Mouse (Mus musculus) ovary, postnatal 14 days (tissue): Measurements from ENCODE around the gene Dsn1.
A peak's percentile ranks its signal among the peaks of the same experiment; 100 is the strongest.

Experiments used
- DNase-seq: peaks from one replicate; pipeline ENCODE4 v3.0.0; 2022; ENCODE audit warnings: low spot score

Dsn1 gene

GRCm38 (mm10) chr2:157006511-157007233 is at the start of gene Dsn1:
Gene Dsn1, minus strand, starts transcription at chr2:157007154.
- DNase-seq, result peak; percentile 90

DNA sequence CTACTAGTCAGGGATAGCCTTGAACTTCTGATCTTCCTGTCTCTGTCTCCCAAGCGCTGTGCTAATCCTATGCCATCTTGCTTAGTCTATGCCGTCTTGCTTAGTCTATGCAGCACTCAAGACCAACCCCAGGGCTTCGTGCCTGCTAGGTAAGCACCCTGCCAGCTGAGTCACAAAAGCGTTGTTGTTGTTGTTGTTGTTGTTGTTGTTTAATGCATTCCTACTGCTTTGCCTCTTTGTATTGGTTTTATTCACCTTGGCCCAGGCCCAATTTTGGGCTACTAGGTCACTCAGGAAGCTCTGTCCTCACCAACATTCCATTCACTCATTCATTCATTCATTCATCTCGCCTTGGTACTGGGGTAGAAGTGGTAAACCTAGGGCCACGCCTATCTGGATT is 48.8 kb upstream of the Dsn1 start:
- DNase-seq, result no peak

GRCm38 (mm10) chr2:157054816-157055215 is 47.9 kb upstream of the Dsn1 start:
- no peak for DNase-seq

DNA sequence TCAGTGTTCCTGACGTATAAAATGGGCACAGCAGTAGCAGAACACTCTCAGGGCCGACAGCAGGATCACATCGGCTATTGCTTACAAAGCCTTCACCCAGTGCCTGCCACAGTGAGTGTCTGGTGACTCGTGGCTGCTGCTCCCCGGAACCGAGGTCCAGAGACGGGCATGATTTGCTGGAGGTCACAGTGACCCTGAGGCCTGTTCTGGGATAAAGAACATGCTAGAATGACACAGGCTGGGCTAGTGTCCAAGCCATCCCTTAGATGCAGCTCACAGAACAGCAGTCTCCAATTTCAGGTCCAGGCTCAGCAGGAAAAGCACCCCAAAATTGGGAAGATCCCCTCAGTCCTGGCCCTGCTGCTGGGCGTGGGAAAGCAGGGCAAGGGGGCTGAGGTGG is 47.3 kb upstream of the Dsn1 start:
- DNase-seq, result no peak

- DNase-seq, result no peak
Measured at GRCm38 (mm10) chr2:157053787-157054186, 46.8 kb upstream of the Dsn1 start.

- DNase-seq, result no peak
Measured at GRCm38 (mm10) chr2:157053124-157053523, 46.2 kb upstream of the Dsn1 start.

- no peak for DNase-seq
Measured at GRCm38 (mm10) chr2:157052448-157052847, 45.5 kb upstream of the Dsn1 start.

DNA sequence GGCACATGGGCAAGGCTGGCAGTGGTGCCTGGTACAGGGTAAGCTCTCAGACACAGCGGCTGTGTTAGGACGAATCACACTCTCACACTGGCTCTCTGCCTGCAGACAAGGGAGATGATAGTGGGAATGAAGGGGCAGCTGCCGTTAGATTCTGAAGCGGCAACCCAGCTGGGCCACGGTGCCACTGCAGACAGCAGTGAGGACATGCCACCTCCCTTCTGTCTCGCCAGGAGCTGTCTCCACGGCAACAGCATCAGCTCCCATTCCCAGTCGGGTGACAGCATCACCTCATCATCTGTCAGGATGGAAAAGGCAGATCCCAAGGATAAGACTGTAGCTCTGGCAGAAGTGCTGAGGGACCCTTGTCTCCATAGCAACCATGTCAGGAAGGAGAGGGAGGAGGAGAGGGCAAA is 42.9 kb upstream of the Dsn1 start:
- DNase-seq, result no peak

- DNase-seq, result no peak
Measured at GRCm38 (mm10) chr2:157048395-157049181, 41.6 kb upstream of the Dsn1 start.

GRCm38 (mm10) chr2:157046956-157047355 is 40.0 kb upstream of the Dsn1 start:
- no peak for DNase-seq

DNA sequence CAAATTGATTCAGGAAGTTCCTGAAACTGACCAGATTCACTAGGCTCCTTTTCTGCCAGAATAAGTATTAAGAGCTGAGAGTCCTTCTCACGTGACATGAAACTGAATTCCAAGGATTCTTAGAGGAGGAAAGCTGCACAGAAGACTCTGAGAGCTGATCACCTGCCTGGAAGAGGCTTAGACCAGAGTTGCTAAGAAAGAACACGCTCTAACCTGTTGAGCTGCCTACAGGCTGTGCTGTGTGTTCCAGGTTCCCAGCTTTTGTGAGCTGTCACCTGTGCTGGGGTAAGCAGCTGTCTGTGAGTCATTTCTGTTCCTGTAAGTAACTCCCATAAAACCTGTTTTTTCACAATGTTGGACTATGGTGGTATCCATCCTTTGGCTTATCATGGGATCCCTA is 39.0 kb upstream of the Dsn1 start:
- DNase-seq, result no peak

DNA sequence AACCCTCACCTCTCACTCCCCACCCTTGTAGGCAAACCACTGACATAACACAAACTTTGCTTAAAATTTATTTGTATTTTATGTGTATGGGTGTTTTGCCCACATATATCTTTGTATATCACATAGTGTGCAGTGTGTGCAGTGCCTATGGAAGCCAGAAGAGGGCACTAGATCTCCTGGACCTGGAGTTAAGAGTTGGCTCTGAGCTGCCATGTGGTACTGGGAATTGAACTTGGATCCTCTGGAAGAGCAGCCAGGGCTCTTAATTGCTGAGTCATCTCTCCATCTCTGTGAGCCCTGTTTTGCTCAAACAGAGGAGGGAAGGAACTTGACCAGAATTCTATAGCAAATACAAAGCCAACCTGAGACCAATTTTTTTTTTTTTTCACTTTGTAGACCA is 37.0 kb upstream of the Dsn1 start:
- DNase-seq, result no peak

GRCm38 (mm10) chr2:157043556-157043955 is 36.6 kb upstream of the Dsn1 start:
- DNase-seq, result no peak

- DNase-seq, result no peak
Measured at GRCm38 (mm10) chr2:157041421-157041820, 34.5 kb upstream of the Dsn1 start.

GRCm38 (mm10) chr2:157040649-157041046 is 33.7 kb upstream of the Dsn1 start:
- no peak for DNase-seq

GRCm38 (mm10) chr2:157039900-157040648 is 33.1 kb upstream of the Dsn1 start:
- no peak for DNase-seq

DNA sequence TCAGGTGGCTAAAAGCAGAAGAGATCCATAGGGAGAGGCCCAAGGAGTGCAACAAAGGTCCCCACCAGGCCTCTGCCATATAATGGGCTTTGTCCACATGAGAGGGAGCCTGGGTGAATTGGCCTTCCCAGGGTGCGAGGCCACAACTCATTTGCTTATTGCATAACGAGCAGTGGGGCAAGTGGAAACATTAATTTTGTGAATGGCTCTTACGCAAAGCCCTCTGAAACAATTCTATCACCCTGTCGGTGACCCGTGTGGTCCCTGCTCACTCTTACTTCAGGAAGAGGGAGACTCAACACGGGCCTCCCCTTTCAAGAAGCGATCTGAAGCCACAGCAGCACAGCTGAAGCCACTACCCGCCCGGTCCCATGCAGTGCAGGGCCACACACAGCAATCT is 30.3 kb upstream of the Dsn1 start:
- DNase-seq, result no peak

- no peak for DNase-seq
Measured at GRCm38 (mm10) chr2:157036400-157036799, 29.4 kb upstream of the Dsn1 start.

DNA sequence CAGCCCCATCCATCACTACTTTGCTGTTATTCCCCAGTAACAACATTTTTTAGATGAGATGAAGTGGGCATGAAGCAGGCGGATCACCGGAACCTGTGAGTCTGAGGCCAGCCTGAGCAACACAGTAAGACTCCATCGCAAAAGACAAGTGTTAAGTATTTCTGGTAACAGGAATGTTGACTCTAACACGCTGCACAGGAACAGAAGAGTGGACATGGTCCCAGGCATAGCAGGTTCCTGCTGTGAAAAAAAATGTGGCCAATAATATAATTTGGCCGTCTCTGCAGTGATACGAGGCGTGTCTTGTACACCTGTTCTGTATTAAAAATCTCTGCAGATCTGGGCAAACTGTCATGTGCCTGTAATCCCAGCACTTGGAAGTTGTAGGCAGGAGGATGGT is 28.4 kb upstream of the Dsn1 start:
- no peak for DNase-seq

DNA sequence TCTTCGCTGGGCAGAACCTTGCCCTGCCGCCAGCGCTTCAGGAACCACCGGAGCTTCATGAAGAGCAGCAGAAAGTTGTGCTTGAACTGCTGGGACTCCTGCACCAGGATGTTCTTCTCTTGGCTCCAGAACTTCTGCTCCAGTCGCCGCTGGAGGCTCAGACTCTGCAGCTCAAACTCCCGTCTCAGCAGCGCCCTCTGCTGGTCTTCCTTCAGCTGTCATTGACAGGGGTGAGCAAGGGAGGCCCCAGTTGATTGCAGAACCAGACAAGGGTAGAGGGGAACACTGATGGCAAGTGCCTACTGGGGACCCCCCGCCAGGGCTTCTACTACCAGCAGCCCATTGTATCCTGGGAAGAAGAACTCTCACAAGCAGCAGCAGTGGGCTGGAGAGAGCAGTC is 23.9 kb upstream of the Dsn1 start:
- DNase-seq, result peak; percentile 86

- DNase-seq, result no peak
Measured at GRCm38 (mm10) chr2:157028261-157028660, 21.3 kb upstream of the Dsn1 start.

- DNase-seq, result no peak
Measured at GRCm38 (mm10) chr2:157027106-157028008, 20.4 kb upstream of the Dsn1 start.
